Mouse (Mus musculus): ENCODE measurements at regions not wholly inside any gene's neighbourhood (a gene's known extent, or its start where the extent isn't known, plus 50 kb on each side); places are given as distances from the start of the nearest gene placed in this dataset.

DNA sequence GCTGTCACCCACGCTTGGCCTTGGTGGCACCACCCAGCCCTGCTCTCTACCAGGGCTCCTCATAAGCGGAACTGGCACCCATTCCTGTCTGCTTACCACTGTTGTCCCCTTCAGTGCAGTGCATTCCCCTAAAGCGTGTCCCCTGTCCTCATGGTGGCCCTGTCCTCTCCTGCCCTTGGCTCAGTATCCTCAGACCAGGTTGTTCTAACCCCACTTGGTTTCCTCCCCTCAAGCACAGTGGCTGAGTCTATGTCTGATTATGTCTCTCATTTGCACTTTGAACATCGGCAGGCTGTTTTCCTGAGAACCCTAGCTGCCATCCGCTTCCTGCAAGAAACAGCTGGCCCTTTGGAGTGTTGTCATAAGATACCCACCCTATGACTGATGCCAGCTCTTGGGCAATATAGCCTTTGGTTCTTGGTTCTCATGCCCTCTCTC is 130.5 kb downstream of the Ndufa10 start:
- peak overlapping the region; percentile 59 for H3K4me2 ChIP-seq (ENCODE audit: low read depth)
- no peaks in the 10 kb centered on the region for H3K79me2 ChIP-seq (ENCODE audit: control insufficient read depth, insufficient read depth)
- H3K27me3 ChIP-seq (ENCODE audit: control insufficient read depth, insufficient read depth, insufficient read length) = no peaks in the 10 kb centered on the region
- no peak overlapping the region for H3K4me3 ChIP-seq
- H3ac ChIP-seq (ENCODE audit: control insufficient read depth, insufficient read length) = no peak overlapping the region
- peak; percentile 5 for TF ChIP-seq TCF12 (IDR thresholded peaks at IDR 0.05; ENCODE audit: insufficient read depth, poor library complexity, severe bottlenecking)
- no peak for TF ChIP-seq POLR2AphosphoS2 (IDR thresholded peaks at IDR 0.05; ENCODE audit: insufficient read length, low read depth)
- peak; percentile 42 to 82 (median 71) for TF ChIP-seq MYOD1 (IDR thresholded peaks at IDR 0.05; ENCODE audit: control insufficient read depth in 1 of 3, insufficient read length in 2 of 3, low read depth in 2 of 3)
- TF ChIP-seq SRF (IDR thresholded peaks at IDR 0.05; ENCODE audit: control insufficient read depth, insufficient read length, low read depth) = no peak
- no peak for TF ChIP-seq E2F4 (IDR thresholded peaks at IDR 0.05; ENCODE audit: insufficient read depth)
- TF ChIP-seq CEBPB (IDR thresholded peaks at IDR 0.05; ENCODE audit: insufficient read depth, poor library complexity, severe bottlenecking) = peak; percentile 89
- no peak for TF ChIP-seq USF1 (IDR thresholded peaks at IDR 0.05; ENCODE audit: low read depth)
- peak in 2 of 3 experiments; percentile 42 to 75 for TF ChIP-seq MYOG (IDR thresholded peaks at IDR 0.05; ENCODE audit: control insufficient read depth in 1 of 3, insufficient read depth in 1 of 3, insufficient read length in 2 of 3, low read depth in 2 of 3)
- TF ChIP-seq TCF3 (IDR thresholded peaks at IDR 0.05; ENCODE audit: insufficient read length, low read depth) = peak; percentile 1
- no peak for TF ChIP-seq POLR2A (IDR thresholded peaks at IDR 0.05; ENCODE audit: insufficient read length, low read depth)
- H3K36me3 ChIP-seq (ENCODE audit: control insufficient read depth, insufficient read depth) = no peaks in the 10 kb centered on the region

DNA sequence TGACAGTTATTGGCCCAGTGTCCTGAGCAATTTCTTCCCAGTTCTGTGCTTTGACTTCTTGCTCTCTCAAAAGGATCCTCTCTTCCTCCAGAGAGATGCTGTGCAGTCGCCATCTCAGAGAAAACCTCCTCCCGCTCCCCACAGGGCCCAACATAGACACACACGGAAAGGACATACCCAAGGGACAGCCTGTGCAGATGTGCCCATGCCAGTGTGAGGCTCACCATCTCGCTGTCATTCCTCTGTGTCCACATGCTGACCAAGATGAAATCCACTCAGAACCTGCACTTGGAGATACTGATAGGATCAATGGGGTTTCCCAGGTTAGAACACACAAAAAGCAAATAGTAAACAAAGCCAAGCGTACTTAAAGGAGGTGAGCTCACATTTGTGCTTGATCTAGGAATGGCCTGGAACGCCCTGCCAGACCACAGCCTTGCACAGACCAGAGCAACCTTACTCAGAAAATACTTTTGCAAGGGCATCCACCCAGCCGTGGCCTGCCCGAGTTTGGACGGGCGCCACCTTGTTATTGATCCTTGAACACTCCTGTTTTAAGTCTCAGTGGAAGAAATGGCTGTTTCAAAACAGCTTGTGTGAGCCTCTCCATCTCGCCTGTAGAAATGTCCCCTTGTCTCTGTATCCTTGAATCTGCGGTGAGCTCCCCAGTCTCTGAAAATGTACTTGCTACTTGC is 131.7 kb downstream of the Ndufa10 start:
- no peaks in the 10 kb centered on the region for H3K36me3 ChIP-seq (ENCODE audit: control insufficient read depth, insufficient read depth)
- no peaks in the 10 kb centered on the region for H3K27me3 ChIP-seq (ENCODE audit: control insufficient read depth, insufficient read depth, insufficient read length)
- TF ChIP-seq POLR2A (IDR thresholded peaks at IDR 0.05; ENCODE audit: insufficient read length, low read depth) (no peak), SRF (IDR thresholded peaks at IDR 0.05; ENCODE audit: control insufficient read depth, insufficient read length, low read depth) (no peak), POLR2AphosphoS2 (IDR thresholded peaks at IDR 0.05; ENCODE audit: insufficient read length, low read depth) (no peak), MYOD1 (IDR thresholded peaks at IDR 0.05; ENCODE audit: control insufficient read depth in 1 of 3, insufficient read length in 2 of 3, low read depth in 2 of 3) (no peak), CEBPB (IDR thresholded peaks at IDR 0.05; ENCODE audit: insufficient read depth, poor library complexity, severe bottlenecking) (no peak)
- H3K4me2 ChIP-seq (ENCODE audit: low read depth) = no peak overlapping the region
- no peak overlapping the region for H3ac ChIP-seq (ENCODE audit: control insufficient read depth, insufficient read length)
- no peaks in the 10 kb centered on the region for H3K79me2 ChIP-seq (ENCODE audit: control insufficient read depth, insufficient read depth)
- no peak overlapping the region for H3K4me3 ChIP-seq

DNA sequence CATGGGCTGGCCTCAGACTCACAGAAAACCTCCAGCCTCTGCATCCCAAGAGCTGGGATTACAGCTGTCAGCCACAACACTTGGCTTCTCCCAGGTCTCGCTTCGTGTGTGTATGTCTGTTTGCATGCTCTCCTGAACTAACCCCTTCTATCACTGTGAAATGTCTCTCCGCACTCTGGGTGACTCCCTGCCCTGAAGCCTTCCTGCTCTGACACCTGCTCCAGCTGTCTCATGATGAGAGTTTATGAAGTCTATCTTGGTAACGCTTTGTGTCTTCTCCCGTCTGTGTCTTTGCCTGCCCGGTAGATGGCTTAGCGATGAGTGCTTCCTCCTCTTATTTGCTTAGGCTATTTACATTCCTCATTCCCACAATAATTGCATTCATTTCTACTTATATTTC is 133.0 kb downstream of the Ndufa10 start:
- H3ac ChIP-seq (ENCODE audit: control insufficient read depth, insufficient read length) = no peak overlapping the region
- no peak overlapping the region for H3K4me3 ChIP-seq
- H3K27me3 ChIP-seq (ENCODE audit: control insufficient read depth, insufficient read depth, insufficient read length) = no peaks in the 10 kb centered on the region
- H3K4me2 ChIP-seq (ENCODE audit: low read depth) = no peak overlapping the region
- H3K36me3 ChIP-seq (ENCODE audit: control insufficient read depth, insufficient read depth) = no peaks in the 10 kb centered on the region
- TF ChIP-seq MAX (IDR thresholded peaks at IDR 0.05; ENCODE audit: low read depth) (no peak), TCF12 (IDR thresholded peaks at IDR 0.05; ENCODE audit: insufficient read depth, poor library complexity, severe bottlenecking) (peak; percentile 8), MYOG (IDR thresholded peaks at IDR 0.05; ENCODE audit: control insufficient read depth in 1 of 3, insufficient read depth in 1 of 3, insufficient read length in 2 of 3, low read depth in 2 of 3) (peak in 2 of 3 experiments; percentile 23 to 61), REST (IDR thresholded peaks at IDR 0.05; ENCODE audit: insufficient read depth, insufficient read length) (no peak), CEBPB (IDR thresholded peaks at IDR 0.05; ENCODE audit: insufficient read depth, poor library complexity, severe bottlenecking) (no peak), MYOD1 (IDR thresholded peaks at IDR 0.05; ENCODE audit: control insufficient read depth in 1 of 3, insufficient read length in 2 of 3, low read depth in 2 of 3) (peak; percentile 18 to 69 (median 59)), TCF3 (IDR thresholded peaks at IDR 0.05; ENCODE audit: insufficient read length, low read depth) (no peak)
- no peaks in the 10 kb centered on the region for H3K79me2 ChIP-seq (ENCODE audit: control insufficient read depth, insufficient read depth)

DNA sequence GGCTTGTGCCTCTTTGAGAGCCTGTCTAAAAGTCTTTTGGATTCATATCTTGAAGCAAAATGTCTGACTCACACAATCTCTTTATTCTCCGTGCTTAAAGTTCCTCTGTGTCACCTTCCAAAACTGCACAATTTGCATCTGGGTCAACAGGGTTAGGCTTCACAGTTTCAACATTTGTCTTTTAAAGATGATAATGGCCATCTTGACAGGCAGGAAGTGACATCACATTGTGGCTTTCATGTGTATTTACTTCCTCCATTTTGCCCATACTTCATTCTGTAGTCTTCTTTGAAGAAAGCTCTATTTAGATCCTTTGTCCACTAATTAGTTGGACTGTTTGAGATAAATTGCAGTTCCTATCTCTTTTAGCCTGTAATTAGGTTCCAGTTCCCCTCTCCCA is 135.1 kb downstream of the Ndufa10 start:
- H3K27me3 ChIP-seq (ENCODE audit: control insufficient read depth, insufficient read depth, insufficient read length) = no peaks in the 10 kb centered on the region
- H3K4me2 ChIP-seq (ENCODE audit: low read depth) = no peak overlapping the region
- no peak overlapping the region for H3K4me3 ChIP-seq
- TF ChIP-seq MYOG (IDR thresholded peaks at IDR 0.05; ENCODE audit: control insufficient read depth in 1 of 3, insufficient read depth in 1 of 3, insufficient read length in 2 of 3, low read depth in 2 of 3) = no peak
- TF ChIP-seq TCF12 (IDR thresholded peaks at IDR 0.05; ENCODE audit: insufficient read depth, poor library complexity, severe bottlenecking) = no peak
- no peak for TF ChIP-seq REST (IDR thresholded peaks at IDR 0.05; ENCODE audit: insufficient read depth, insufficient read length)
- no peak for TF ChIP-seq SRF (IDR thresholded peaks at IDR 0.05; ENCODE audit: control insufficient read depth, insufficient read length, low read depth)
- H3K36me3 ChIP-seq (ENCODE audit: control insufficient read depth, insufficient read depth) = no peaks in the 10 kb centered on the region
- H3ac ChIP-seq (ENCODE audit: control insufficient read depth, insufficient read length) = no peak overlapping the region
- no peaks in the 10 kb centered on the region for H3K79me2 ChIP-seq (ENCODE audit: control insufficient read depth, insufficient read depth)

DNA sequence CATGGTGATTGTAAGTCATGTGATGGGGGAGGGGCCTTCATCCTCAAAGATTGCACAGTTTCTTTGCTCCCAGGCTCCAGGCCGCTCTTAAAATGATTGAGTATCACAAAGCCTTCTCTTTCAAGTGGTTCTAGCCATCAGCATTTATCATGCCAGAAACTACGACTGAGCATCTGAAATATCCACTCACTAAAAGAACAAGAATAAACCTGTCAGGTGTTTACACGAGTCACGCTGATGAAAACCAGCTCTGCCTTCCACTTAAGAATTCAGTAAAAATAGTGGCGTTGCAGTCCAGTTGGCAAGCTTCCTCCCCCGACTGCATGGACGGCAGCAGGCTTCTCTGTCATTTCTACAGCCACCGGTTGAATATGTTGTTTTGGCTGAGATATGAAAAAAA is 136.2 kb downstream of the Ndufa10 start:
- no peak for TF ChIP-seq POLR2AphosphoS2 (IDR thresholded peaks at IDR 0.05; ENCODE audit: insufficient read length, low read depth)
- no peak for TF ChIP-seq POLR2A (IDR thresholded peaks at IDR 0.05; ENCODE audit: insufficient read length, low read depth)
- no peak for TF ChIP-seq CEBPB (IDR thresholded peaks at IDR 0.05; ENCODE audit: insufficient read depth, poor library complexity, severe bottlenecking)
- no peak for TF ChIP-seq SRF (IDR thresholded peaks at IDR 0.05; ENCODE audit: control insufficient read depth, insufficient read length, low read depth)
- TF ChIP-seq TCF3 (IDR thresholded peaks at IDR 0.05; ENCODE audit: insufficient read length, low read depth) = no peak
- no peak for TF ChIP-seq MYOG (IDR thresholded peaks at IDR 0.05; ENCODE audit: control insufficient read depth in 1 of 3, insufficient read depth in 1 of 3, insufficient read length in 2 of 3, low read depth in 2 of 3)
- no peak for TF ChIP-seq REST (IDR thresholded peaks at IDR 0.05; ENCODE audit: insufficient read depth, insufficient read length)
- TF ChIP-seq USF1 (IDR thresholded peaks at IDR 0.05; ENCODE audit: low read depth) = no peak
- no peak for TF ChIP-seq MYOD1 (IDR thresholded peaks at IDR 0.05; ENCODE audit: control insufficient read depth in 1 of 3, insufficient read length in 2 of 3, low read depth in 2 of 3)
- no peak for TF ChIP-seq TCF12 (IDR thresholded peaks at IDR 0.05; ENCODE audit: insufficient read depth, poor library complexity, severe bottlenecking)
- no peak for TF ChIP-seq MAX (IDR thresholded peaks at IDR 0.05; ENCODE audit: low read depth)
- TF ChIP-seq E2F4 (IDR thresholded peaks at IDR 0.05; ENCODE audit: insufficient read depth) = no peak
- Histone ChIP-seq H3ac (ENCODE audit: control insufficient read depth, insufficient read length) (no peak overlapping the region), H3K36me3 (ENCODE audit: control insufficient read depth, insufficient read depth) (no peaks in the 10 kb centered on the region), H3K27me3 (ENCODE audit: control insufficient read depth, insufficient read depth, insufficient read length) (no peaks in the 10 kb centered on the region), H3K4me3 (no peak overlapping the region), H3K4me2 (ENCODE audit: low read depth) (no peak overlapping the region), H3K79me2 (ENCODE audit: control insufficient read depth, insufficient read depth) (no peaks in the 10 kb centered on the region)

Measured in myocyte (in vitro differentiated cells).